Mouse (Mus musculus): ENCODE measurements around the gene Padi1. TPM values are rescaled to one million over a fixed set of nuclear protein-coding genes. Genes with fewer than 3 reads are reported as not detected.
A peak's percentile ranks its signal among the peaks of the same experiment; 100 is the strongest.

The Padi1 gene
- polyA plus RNA-seq, 1 experiment from 2014 or later = 0.16 TPM

DNA sequence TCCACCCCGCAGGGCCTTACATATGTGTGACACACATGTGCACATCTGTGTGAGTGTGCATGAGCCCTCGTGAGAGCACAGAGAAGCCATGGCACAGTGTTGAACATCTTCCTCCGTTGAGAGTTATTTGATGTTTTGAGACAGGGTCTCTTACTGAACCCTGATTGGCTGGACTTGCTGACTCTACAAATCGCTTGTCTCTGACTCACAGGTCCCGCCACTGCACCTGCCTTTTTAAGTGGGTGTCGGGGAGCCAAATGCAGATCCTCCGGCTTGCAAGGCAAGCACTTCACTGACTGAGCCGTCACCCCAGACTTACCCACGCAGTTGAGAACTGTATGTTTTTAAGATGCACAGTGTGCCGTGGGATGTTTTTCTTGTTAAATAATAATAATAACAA, 69.7 kb downstream of the Padi1 start:
- no peak overlapping the region for H3K4me2 ChIP-seq
- H3K9ac ChIP-seq = no peak overlapping the region
- H3K9me3 ChIP-seq = no peaks in the 10 kb centered on the region
- no peaks in the 10 kb centered on the region for H3K36me3 ChIP-seq
- WGBS = 68% methylated on average over 10 of the region's 10 CpGs
- no peak overlapping the region for H3K4me3 ChIP-seq
- H3K27me3 ChIP-seq = no peaks in the 10 kb centered on the region
- peaks cover 13% of the 10 kb centered on the region; the same call in 1 of the 2 replicates for H3K4me1 ChIP-seq
- ATAC-seq (ENCODE audit: borderline replicate concordance, extremely low read depth, low FRiP score, low TSS enrichment) = no peak
- no peak overlapping the region for H3K27ac ChIP-seq

DNA sequence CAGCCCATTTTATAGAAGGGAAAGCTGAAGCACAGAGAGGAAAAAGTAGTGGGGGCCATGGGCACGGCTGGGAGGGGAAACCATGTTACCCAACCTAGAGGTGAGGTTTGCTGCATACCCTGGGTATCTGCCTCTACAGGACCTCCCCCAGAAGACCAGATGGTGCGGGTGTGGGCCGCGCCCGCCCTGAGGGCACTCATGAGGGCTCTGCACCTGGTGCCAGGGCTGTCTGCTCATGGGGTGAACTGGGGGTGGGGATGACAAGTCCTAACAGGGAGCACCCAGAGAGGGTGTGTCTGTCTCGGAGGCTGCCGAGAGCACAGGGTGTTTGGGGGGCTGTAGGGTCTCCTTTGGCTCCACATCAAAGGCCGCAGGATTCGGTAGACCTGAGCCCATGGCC, 70.7 kb downstream of the Padi1 start:
- 80% methylated on average over 9 of the region's 9 CpGs for WGBS
- no peak for ATAC-seq (ENCODE audit: borderline replicate concordance, extremely low read depth, low FRiP score, low TSS enrichment)
- Histone ChIP-seq H3K9me3 (no peaks in the 10 kb centered on the region), H3K4me3 (no peak overlapping the region), H3K4me1 (peaks cover 16% of the 10 kb centered on the region; the same call in 1 of the 2 replicates), H3K36me3 (no peaks in the 10 kb centered on the region), H3K27me3 (no peaks in the 10 kb centered on the region), H3K4me2 (no peak overlapping the region), H3K9ac (no peak overlapping the region), H3K27ac (no peak overlapping the region)

- no peak within 1 kb of the TSS for H3K4me2 ChIP-seq
- no peak within 1 kb of the TSS for H3K9ac ChIP-seq
- H3K27me3 ChIP-seq = no peaks in the 10 kb centered on the region
- no peaks in the 10 kb centered on the region for H3K9me3 ChIP-seq
- 79% methylated on average over 21 of the region's 21 CpGs for WGBS
- H3K36me3 ChIP-seq = no peaks in the 10 kb centered on the region
- no peak for ATAC-seq (ENCODE audit: borderline replicate concordance, extremely low read depth, low FRiP score, low TSS enrichment)
- no peak within 1 kb of the TSS for H3K27ac ChIP-seq
- no peak within 1 kb of the TSS for H3K4me3 ChIP-seq
- peaks cover 13% of the 10 kb centered on the region; the same call in 1 of the 2 replicates for H3K4me1 ChIP-seq
These were observed 71.4 kb downstream of the Padi1 start, which contains the start of gene Padi4 for GRCm38 (mm10) chr4:140774025-140774800. Gene Padi4, minus strand, starts transcription at chr4:140774236.

DNA sequence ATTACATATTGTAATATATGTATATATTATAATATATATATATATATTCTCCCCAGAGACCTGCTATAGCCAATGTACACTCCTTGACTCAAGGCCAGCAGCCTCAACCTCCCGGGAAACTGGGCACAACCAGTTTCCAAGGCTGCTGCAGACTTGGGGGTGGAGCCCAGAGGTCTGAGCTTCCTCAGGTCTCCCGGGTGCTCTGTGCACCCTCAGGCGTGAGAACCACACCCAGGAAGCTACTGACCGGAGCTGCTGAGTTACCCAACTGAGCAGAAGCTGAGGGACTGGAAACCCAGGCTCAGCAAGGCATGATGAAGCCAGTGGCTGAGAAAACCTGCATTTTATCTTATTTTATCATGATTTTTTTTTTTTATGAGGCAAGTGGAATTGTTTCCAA, 74.5 kb downstream of the Padi1 start:
- no peaks in the 10 kb centered on the region for H3K27me3 ChIP-seq
- no peak overlapping the region for H3K4me3 ChIP-seq
- H3K9me3 ChIP-seq = no peaks in the 10 kb centered on the region
- WGBS = 21% methylated on average over 4 of the region's 4 CpGs
- H3K4me2 ChIP-seq = no peak overlapping the region
- H3K36me3 ChIP-seq = no peaks in the 10 kb centered on the region
- no peak for ATAC-seq (ENCODE audit: borderline replicate concordance, extremely low read depth, low FRiP score, low TSS enrichment)
- no peak overlapping the region for H3K9ac ChIP-seq
- H3K27ac ChIP-seq = no peak overlapping the region
- peaks cover 13% of the 10 kb centered on the region; the same call in 1 of the 2 replicates for H3K4me1 ChIP-seq

- no peak for ATAC-seq (ENCODE audit: borderline replicate concordance, extremely low read depth, low FRiP score, low TSS enrichment)
- H3K27me3 ChIP-seq = no peaks in the 10 kb centered on the region
- no peaks in the 10 kb centered on the region for H3K36me3 ChIP-seq
- peak overlapping the region; percentile 31; the same call in 1 of the 2 replicates for H3K9ac ChIP-seq
- H3K27ac ChIP-seq = peak overlapping the region; percentile 67
- H3K9me3 ChIP-seq = no peaks in the 10 kb centered on the region
- peak overlapping the region; percentile 41 for H3K4me3 ChIP-seq
- H3K4me1 ChIP-seq = peaks cover 13% of the 10 kb centered on the region; the same call in 1 of the 2 replicates
- H3K4me2 ChIP-seq = peak overlapping the region; percentile 58
- 8% methylated on average over 13 of the region's 13 CpGs for WGBS
These were observed 75.1 kb downstream of the Padi1 start for GRCm38 (mm10) chr4:140770433-140770832.

- Histone ChIP-seq H3K4me3 (no peak overlapping the region), H3K9me3 (no peaks in the 10 kb centered on the region), H3K4me1 (peaks cover 13% of the 10 kb centered on the region; the same call in 1 of the 2 replicates), H3K9ac (no peak overlapping the region), H3K27ac (no peak overlapping the region), H3K36me3 (no peaks in the 10 kb centered on the region), H3K27me3 (no peaks in the 10 kb centered on the region), H3K4me2 (no peak overlapping the region)
- ATAC-seq (ENCODE audit: borderline replicate concordance, extremely low read depth, low FRiP score, low TSS enrichment) = no peak
- WGBS = 80% methylated on average over 5 of the region's 5 CpGs
These were observed 76.6 kb downstream of the Padi1 start for GRCm38 (mm10) chr4:140768973-140769372.

DNA sequence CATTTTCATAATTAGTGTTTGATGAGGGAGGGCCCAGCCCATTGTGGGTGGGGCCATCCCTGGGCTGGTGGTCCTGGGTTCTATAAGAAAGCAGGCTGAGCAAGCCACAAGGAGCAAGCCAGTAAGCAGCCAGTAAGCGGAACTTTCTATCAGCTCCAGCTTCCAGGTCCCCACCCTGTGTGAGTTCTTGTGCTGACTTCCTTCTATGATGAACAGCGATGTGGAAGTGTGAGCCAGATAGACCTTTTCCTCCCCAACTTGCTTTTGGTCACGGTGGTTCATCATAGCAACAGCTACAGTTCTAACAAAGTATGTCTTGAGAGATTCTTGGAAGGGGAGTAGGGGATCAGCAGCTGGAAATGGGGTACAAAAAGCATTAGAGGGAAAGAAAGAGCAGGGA, 79.6 kb downstream of the Padi1 start:
- H3K9me3 ChIP-seq = no peaks in the 10 kb centered on the region
- no peak overlapping the region for H3K4me3 ChIP-seq
- no peak for ATAC-seq (ENCODE audit: borderline replicate concordance, extremely low read depth, low FRiP score, low TSS enrichment)
- H3K9ac ChIP-seq = no peak overlapping the region
- H3K36me3 ChIP-seq = no peaks in the 10 kb centered on the region
- H3K4me2 ChIP-seq = no peak overlapping the region
- no peak overlapping the region for H3K27ac ChIP-seq
- H3K4me1 ChIP-seq = peaks cover 11% of the 10 kb centered on the region; the same call in 1 of the 2 replicates
- no peaks in the 10 kb centered on the region for H3K27me3 ChIP-seq
- 76% methylated on average over 3 of the region's 3 CpGs for WGBS

DNA sequence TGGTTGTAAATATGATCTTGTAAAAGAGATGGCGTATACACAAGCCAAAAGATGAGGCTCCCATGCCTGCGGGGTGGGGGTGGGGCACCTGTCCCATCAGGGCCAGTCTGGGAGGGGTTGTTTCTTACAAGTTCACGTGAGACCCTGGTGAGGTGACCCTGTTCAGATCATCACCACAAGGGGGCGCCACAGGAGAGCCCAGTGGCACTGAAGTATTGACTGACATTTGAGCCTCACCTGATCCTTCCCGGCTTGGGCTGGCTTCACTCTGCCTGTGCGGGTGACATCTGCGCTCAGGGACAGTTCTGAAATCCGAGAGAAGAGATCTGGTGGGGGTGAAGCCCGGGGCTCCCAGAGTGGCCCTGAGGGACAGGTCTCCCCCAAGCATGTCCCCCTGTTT, 82.4 kb downstream of the Padi1 start:
- Histone ChIP-seq H3K36me3 (no peaks in the 10 kb centered on the region), H3K27ac (no peak overlapping the region), H3K9ac (no peak overlapping the region), H3K4me2 (no peak overlapping the region), H3K4me1 (0 out of 2 replicates have a peak, but pooled peaks cover 3% of the 10 kb centered on the region), H3K27me3 (no peaks in the 10 kb centered on the region), H3K4me3 (no peak overlapping the region), H3K9me3 (no peaks in the 10 kb centered on the region)
- no peak for ATAC-seq (ENCODE audit: borderline replicate concordance, extremely low read depth, low FRiP score, low TSS enrichment)
- 11% methylated on average over 9 of the region's 9 CpGs for WGBS

Other genes with a start within 250 kb of the Padi1 start
- gene Arhgef10l, start 179.8 kb downstream of the Padi1 start, polyA plus RNA-seq (2015; fragmentation: Nextera tagmentation; extraction: Ambion mirVana) = 14.8 and 16.6 TPM in 2 replicates
- 58.0 and 58.8 TPM in 2 replicates for gene Rcc2, start 145.2 kb downstream of the Padi1 start, polyA plus RNA-seq (2015; fragmentation: Nextera tagmentation; extraction: Ambion mirVana)
- gene Padi6, start 103.1 kb downstream of the Padi1 start, polyA plus RNA-seq (2015; fragmentation: Nextera tagmentation; extraction: Ambion mirVana) = 0.06 TPM in 1 of 2 replicates, not detected in the other
- 1.8 and 2.1 TPM in 2 replicates for gene Padi4, start 71.5 kb downstream of the Padi1 start, polyA plus RNA-seq (2015; fragmentation: Nextera tagmentation; extraction: Ambion mirVana)
- 0.31 and 0.34 TPM in 2 replicates for gene Padi3, start 35.1 kb downstream of the Padi1 start, polyA plus RNA-seq (2015; fragmentation: Nextera tagmentation; extraction: Ambion mirVana)
- 1.8 and 2.6 TPM in 2 replicates for gene Padi2, start 60.6 kb upstream of the Padi1 start, polyA plus RNA-seq (2015; fragmentation: Nextera tagmentation; extraction: Ambion mirVana)
- 370 and 381 TPM in 2 replicates for gene Sdhb, start 115.4 kb upstream of the Padi1 start, polyA plus RNA-seq (2015; fragmentation: Nextera tagmentation; extraction: Ambion mirVana)
- 35.0 and 36.0 TPM in 2 replicates for gene Atp13a2, start 141.1 kb upstream of the Padi1 start, polyA plus RNA-seq (2015; fragmentation: Nextera tagmentation; extraction: Ambion mirVana)
- 496 and 501 TPM in 2 replicates for gene Mfap2, start 164.6 kb upstream of the Padi1 start, polyA plus RNA-seq (2015; fragmentation: Nextera tagmentation; extraction: Ambion mirVana)
- 6.7 and 7.6 TPM in 2 replicates for gene Crocc, start 214.8 kb upstream of the Padi1 start, polyA plus RNA-seq (2015; fragmentation: Nextera tagmentation; extraction: Ambion mirVana)
- gene Necap2, start 232.6 kb upstream of the Padi1 start, polyA plus RNA-seq (2015; fragmentation: Nextera tagmentation; extraction: Ambion mirVana) = 102 and 110 TPM in 2 replicates
- gene Spata21, start 242.6 kb upstream of the Padi1 start, polyA plus RNA-seq (2015; fragmentation: Nextera tagmentation; extraction: Ambion mirVana) = 0.16 and 0.62 TPM in 2 replicates